Comparison of ENCODE assay signal across 12 mouse cellular contexts in the genomic region with DNA sequence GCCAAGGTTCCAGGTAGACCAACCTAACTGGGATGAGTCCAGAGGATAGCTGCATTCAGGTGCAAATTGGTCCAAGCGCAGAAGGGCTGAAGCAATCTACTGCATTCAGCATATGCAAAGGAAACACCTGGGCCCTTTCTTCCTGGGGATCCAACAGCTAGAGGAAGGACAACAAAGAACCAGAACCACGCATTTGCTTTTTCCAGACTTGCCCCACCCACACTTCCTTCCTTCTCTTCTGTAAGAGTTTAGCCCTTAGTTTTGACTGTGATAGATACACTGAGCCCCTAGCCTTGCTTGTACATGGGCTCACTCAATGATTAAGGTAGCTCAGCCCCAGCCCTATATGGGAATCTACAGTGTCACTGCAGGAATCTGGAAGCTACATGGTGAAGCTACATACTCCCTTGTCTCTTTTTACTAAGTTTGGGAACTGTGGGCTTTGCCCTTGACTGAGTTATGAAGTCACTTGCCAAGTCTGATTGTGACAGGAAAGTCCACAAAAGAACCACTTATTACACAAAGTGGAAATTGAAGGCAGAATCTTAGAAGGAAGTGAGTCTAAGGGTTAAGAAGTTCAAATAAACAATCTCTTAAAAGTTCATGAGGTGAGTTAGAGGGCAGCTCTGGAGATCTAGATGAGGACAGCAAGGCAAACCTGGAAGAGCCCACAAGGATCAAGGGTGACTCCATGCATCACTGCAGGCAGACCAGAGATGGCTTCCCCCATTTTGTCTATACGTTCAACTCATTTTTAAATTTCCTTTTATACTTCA. TPM values are rescaled to one million over a fixed set of nuclear protein-coding genes. Genes with fewer than 3 reads are reported as not detected.
A peak's percentile ranks its signal among the peaks of the same experiment; 100 is the strongest.
DNase-seq lines count a peak whose midpoint lies in the region; ATAC-seq and TF ChIP-seq lines count a peak whose summit lies in the region.
"Had no signal": no experiment of that assay in that cellular context is flagged by ENCODE, and none has a peak within 500 bp of the region (broad histone marks: within the 10 kb centered on the region; RNA-seq: fewer than 3 reads in every experiment).

No protein-coding gene starts in this region.

- no peak overlapping the region for H3K4me2 ChIP-seq in lung, embryonic 14.5 days
- no peak overlapping the region for H3K4me2 ChIP-seq in forebrain, embryonic 13.5 days
- H3K4me2 ChIP-seq: forebrain, embryonic 12.5 days; hindbrain, embryonic 15.5 days had no signal

- TF ChIP-seq CTCF in lung, embryonic 14.5 days (IDR thresholded peaks at IDR 0.05; ENCODE audit: low read depth) = no peak
- no peak for TF ChIP-seq CTCF in cortical plate, adult 2 months (IDR thresholded peaks at IDR 0.05; ENCODE audit: extremely low read depth, insufficient read depth, low read length)

- H3K4me1 ChIP-seq in lung, embryonic 14.5 days (ENCODE audit: insufficient read depth) = 0 out of 2 replicates have a peak, but pooled peaks cover 2% of the 10 kb centered on the region
- no peaks in the 10 kb centered on the region for H3K4me1 ChIP-seq in cortical plate, adult 2 months (ENCODE audit: control insufficient read depth, insufficient read depth, low read length)
- H3K4me1 ChIP-seq in forebrain, embryonic 13.5 days = no peaks in the 10 kb centered on the region
- H3K4me1 ChIP-seq: hindbrain, embryonic 15.5 days; limb, embryonic 10.5 days had no signal

- H3K9me3 ChIP-seq in lung, embryonic 14.5 days (ENCODE audit: low read depth, low read length) = 0 out of 2 replicates have a peak, but pooled peaks cover 3% of the 10 kb centered on the region
- H3K9me3 ChIP-seq in forebrain, embryonic 13.5 days (replicated peaks) = no peaks in the 10 kb centered on the region
- H3K9me3 ChIP-seq: forebrain, embryonic 12.5 days; hindbrain, embryonic 15.5 days; limb, embryonic 10.5 days; midbrain, embryonic 10.5 days had no signal

- H3K27me3 ChIP-seq in lung, embryonic 14.5 days (ENCODE audit: insufficient read depth, low read length) = no peaks in the 10 kb centered on the region
- H3K27me3 ChIP-seq in forebrain, embryonic 13.5 days = no peaks in the 10 kb centered on the region
- H3K27me3 ChIP-seq: forebrain, embryonic 12.5 days; hindbrain, embryonic 15.5 days had no signal

- peak overlapping the region; percentile 43; the same call in 1 of the 2 replicates for H3K27ac ChIP-seq in lung, embryonic 14.5 days (ENCODE audit: low read depth)
- H3K27ac ChIP-seq in cortical plate, adult 2 months (ENCODE audit: insufficient read depth, low read length) = peak overlapping the region; percentile 37; the same call in 1 of the 2 replicates
- no peak overlapping the region for H3K27ac ChIP-seq in forebrain, embryonic 13.5 days
- H3K27ac ChIP-seq: forebrain, embryonic 12.5 days; hindbrain, embryonic 15.5 days; limb, embryonic 10.5 days; midbrain, embryonic 10.5 days had no signal

- peak; percentile 63; the same call in 1 of the 2 replicates for ATAC-seq in lung, embryonic 14.5 days (ENCODE audit: insufficient read depth)
- ATAC-seq in forebrain, embryonic 13.5 days = no peak

- no peaks in the 10 kb centered on the region for H3K36me3 ChIP-seq in lung, embryonic 14.5 days (ENCODE audit: insufficient read depth)
- H3K36me3 ChIP-seq in forebrain, embryonic 13.5 days (ENCODE audit: poor library complexity, severe bottlenecking) = no peaks in the 10 kb centered on the region
- H3K36me3 ChIP-seq: forebrain, embryonic 12.5 days; hindbrain, embryonic 15.5 days; limb, embryonic 10.5 days; midbrain, embryonic 10.5 days had no signal

- WGBS in lung, embryonic 14.5 days = 58% methylated on average over 3 of the region's 3 CpGs
- 87% methylated on average over 3 of the region's 3 CpGs for WGBS in forebrain, embryonic 13.5 days

- TF ChIP-seq POLR2A in cortical plate, adult 2 months (IDR thresholded peaks at IDR 0.05; ENCODE audit: extremely low read depth, insufficient read depth, low read length) = no peak

- H3K9ac ChIP-seq in lung, embryonic 14.5 days = no peak overlapping the region
- no peak overlapping the region for H3K9ac ChIP-seq in forebrain, embryonic 13.5 days
- H3K9ac ChIP-seq: forebrain, embryonic 12.5 days; hindbrain, embryonic 15.5 days had no signal

- intact Hi-C loops in left cerebral cortex, postnatal 14 days (cut with DNase I) = no loop called here

- DNase-seq in lung, embryonic 14.5 days = peak; percentile 57
- no peak for DNase-seq in lung, adult 18-20 months
- DNase-seq in kidney, adult 18-20 months = peak; percentile 41
- DNase-seq in skeletal muscle tissue, adult 2 months (ENCODE audit: low read depth, low spot score) = peak; percentile 39
- DNase-seq in left cerebral cortex, postnatal 14 days (ENCODE audit: low spot score in 2 of 2) = no peak
- no peak for DNase-seq in frontal cortex, postnatal 14 days (ENCODE audit: low spot score in 2 of 2)

- H3K4me3 ChIP-seq in lung, embryonic 14.5 days (ENCODE audit: low read depth, low read length) = no peak overlapping the region
- no peak overlapping the region for H3K4me3 ChIP-seq in cortical plate, adult 2 months (ENCODE audit: insufficient read depth, low read length)
- no peak overlapping the region for H3K4me3 ChIP-seq in forebrain, embryonic 13.5 days
- H3K4me3 ChIP-seq: forebrain, embryonic 12.5 days; hindbrain, embryonic 15.5 days; limb, embryonic 10.5 days; midbrain, embryonic 10.5 days had no signal

RNA-seq across cellular contexts. Expression of gene Cd200, which starts 59.1 kb away (rescaled TPM):
- 66.1 and 68.1 TPM in 2 replicates for polyA plus RNA-seq in lung, embryonic 14.5 days (2014; fragmentation: Nextera tagmentation; extraction: Ambion mirVana)
- 101 and 102 TPM in 2 replicates for polyA plus RNA-seq in cortical plate, adult 2 months (2012; rRNA removed)
- polyA plus RNA-seq in forebrain, embryonic 13.5 days (2015; fragmentation: Nextera tagmentation; extraction: Ambion mirVana) = 102 and 126 TPM in 2 replicates
- 100 to 1,000 TPM; 158 to 160 TPM for total RNA-seq in left cerebral cortex, postnatal 14 days (2021)

Comparison
In these comparisons a context has a peak if more than half of its experiments do, and no peak if none do; other contexts are left out.
1. DNase-seq: peak in lung, embryonic 14.5 days (single experiment), kidney, adult 18-20 months (single experiment) and skeletal muscle tissue, adult 2 months (single experiment); none in lung, adult 18-20 months (0 of 2), left cerebral cortex, postnatal 14 days (0 of 2) and frontal cortex, postnatal 14 days (0 of 2).